Mouse (Mus musculus): ENCODE results near the gene Emsy.

DNA sequence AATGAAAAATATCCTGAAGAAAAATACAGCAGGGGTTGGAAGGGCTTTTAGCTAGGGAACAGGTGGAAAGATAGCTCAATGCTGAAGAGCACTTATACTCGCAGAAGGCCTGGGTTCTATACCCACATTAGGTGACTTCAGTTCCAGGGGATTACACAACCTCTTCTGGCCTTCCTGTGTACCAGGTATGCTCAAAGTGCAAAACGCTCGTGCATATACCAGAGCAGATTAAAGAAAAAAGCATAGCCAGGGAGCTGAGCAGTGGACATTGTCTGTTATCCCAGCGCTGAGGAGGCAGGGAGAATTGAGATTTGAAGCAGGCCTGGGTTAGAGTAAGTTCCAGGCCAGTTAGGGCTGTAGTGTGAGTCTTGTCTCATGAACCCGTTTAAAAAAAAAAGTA lies 47.7 kb upstream of the Emsy start:
- no peak for TF ChIP-seq EP300 (IDR thresholded peaks at IDR 0.05; ENCODE audit: insufficient read depth, low read depth, low read length)
- TF ChIP-seq POLR2A (IDR thresholded peaks at IDR 0.05; ENCODE audit: insufficient read depth, low read depth, low read length) = no peak
- no peak for TF ChIP-seq CTCF (IDR thresholded peaks at IDR 0.05)
